Mouse (Mus musculus): ENCODE measurements around the gene Mllt6. TPM values are rescaled to one million over a fixed set of nuclear protein-coding genes. Genes with fewer than 3 reads are reported as not detected.
"Not testable (repeated sequence)": the region's sequence is repeated elsewhere in the genome, so short reads cannot be mapped to it uniquely, and the experiment has no call there.

Gene Mllt6
- total RNA-seq, 4 experiments from 2014 or later: 68.8 to 84.0 (median 69.8) TPM

GRCm38 (mm10) chr11:97714784-97715760 is 51.9 kb downstream of the Mllt6 start:
- no peak for DNase-seq (ENCODE audit: low spot score)

DNA sequence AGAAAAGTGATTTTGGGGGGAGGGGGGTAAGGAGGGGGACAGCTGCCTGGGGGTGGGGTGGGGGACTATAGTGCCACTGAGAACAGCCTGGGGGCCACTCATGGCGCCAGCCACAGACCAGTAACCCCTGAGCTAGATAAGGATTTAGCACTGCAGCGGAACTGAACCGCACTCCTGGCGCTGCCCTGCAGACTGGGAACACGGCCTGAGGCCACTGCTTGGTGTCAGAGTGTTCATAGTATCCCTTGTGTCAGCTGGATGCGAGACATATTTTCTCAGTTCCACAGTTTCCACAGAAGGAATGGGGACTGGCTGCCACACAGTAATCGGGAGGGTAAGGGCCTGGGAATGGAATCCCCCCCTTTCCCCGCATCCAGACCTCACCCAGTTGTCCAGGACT is 52.8 kb downstream of the Mllt6 start:
- no peak for DNase-seq (ENCODE audit: low spot score)

DNA sequence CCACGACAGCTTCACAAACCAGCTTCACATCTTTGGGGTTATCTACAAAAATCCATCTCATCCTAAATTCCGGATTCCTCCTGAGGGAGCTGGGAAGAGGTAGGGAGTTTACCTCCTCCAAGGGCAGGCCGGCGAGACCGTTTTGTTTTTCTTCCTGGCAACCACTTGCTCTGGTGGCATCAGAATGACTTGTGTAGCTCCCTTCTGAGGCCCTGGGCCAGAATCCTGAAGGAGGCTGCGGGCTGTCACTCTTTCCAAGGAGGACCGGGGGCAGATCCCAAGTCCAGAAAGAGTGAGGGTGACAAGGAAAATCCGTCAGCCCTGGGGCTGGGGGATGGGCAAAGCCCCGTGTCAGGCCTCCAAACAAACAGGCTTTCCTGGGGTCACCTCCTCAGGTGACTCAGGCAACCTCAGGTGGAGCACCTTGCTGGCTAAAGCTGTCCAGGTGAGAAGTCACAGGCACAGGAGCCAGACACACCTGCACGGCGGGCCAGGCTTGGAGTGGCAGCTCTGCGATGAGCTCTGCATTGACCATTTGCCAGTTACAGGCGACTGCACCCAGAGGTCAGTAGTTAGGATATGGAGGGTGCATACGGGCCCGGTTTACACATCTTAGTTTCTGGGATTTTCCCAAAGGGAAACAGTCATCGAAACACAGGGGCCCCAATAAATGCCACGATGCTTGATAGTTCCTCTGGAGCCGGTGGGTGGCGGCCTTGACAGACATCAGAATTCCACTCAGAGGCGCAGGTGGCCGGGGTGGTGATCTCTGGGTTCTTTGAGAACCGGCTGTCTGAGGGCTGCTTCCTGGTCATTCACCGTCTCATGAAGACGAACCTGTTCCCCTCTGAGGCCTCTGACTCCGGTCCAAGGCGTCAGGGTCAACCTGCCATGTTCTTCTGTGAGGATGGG is 54.4 kb downstream of the Mllt6 start:
- DNase-seq (ENCODE audit: low spot score): no peak

DNA sequence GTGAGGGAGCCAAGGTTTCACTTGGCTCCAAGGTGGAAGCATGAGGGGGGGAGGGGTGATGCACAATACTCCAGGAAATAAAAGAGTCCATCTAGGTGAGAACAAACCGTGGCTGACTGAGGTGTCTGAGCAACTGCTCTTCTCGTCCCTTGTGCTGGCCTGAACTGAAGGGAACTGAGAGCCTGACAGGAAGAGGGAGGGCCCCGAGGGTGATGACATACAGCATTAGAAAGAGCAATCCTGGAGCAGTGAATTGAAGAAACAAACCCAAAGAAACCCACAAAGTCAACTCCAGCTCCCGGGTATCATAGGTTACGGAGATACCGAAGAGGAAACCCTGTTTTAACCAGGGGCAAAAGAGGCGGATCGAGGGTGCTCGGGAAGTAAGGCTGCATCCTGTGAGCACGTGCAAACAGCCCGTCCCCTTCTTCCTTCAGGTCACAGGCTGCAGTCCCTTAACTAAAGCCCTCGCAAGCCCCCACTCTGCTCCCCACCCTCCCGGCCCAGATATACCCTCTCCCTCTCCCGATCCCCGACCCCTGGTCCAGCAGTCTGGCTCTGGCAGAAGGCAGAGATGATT is 55.2 kb downstream of the Mllt6 start:
- DNase-seq (ENCODE audit: low spot score): no peak

GRCm38 (mm10) chr11:97719041-97719440 is 55.8 kb downstream of the Mllt6 start:
- no peak for DNase-seq (ENCODE audit: low spot score)

- DNase-seq (ENCODE audit: low spot score): no peak
Measured at GRCm38 (mm10) chr11:97721338-97721737, 58.1 kb downstream of the Mllt6 start.

DNA sequence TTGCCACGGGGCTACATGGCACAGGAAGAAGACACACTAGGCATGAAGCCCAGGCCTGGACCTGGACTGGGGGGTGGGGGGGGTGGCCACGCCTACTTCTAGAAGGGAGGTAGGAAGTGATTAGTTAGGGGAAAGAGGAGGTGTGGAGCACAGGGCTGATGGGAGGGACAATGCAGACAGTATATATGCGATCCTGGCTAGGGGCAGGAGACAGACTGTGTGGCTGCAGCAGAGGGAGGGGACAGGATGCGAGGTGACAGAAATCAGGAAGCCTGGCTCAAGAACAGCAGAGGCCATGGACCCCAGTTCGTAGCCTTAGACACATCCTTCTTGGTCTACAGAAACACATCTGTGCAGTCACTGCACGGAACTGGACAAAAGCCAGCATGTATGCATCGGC is 60.5 kb downstream of the Mllt6 start:
- DNase-seq (ENCODE audit: low spot score): no peak

DNA sequence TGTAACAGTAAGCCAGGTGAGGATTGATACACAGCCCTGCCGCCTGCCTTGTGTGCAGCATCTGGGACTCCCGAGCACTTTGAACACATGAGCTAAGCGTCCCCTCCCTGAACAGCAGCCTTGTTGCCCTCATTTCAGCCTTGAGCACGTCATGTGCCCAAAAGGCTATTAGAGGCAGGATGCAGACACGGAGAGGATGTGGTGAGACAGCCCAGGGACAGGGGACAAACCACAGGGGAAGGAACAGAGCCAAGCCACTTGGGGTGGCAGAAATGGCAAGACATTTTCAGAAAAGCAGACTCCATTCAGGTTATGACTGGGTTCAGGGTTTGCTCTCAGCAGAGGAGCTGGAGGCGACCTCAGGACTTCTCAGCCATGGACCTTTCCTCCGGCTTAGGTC is 65.1 kb downstream of the Mllt6 start:
- DNase-seq (ENCODE audit: low spot score): no peak

DNA sequence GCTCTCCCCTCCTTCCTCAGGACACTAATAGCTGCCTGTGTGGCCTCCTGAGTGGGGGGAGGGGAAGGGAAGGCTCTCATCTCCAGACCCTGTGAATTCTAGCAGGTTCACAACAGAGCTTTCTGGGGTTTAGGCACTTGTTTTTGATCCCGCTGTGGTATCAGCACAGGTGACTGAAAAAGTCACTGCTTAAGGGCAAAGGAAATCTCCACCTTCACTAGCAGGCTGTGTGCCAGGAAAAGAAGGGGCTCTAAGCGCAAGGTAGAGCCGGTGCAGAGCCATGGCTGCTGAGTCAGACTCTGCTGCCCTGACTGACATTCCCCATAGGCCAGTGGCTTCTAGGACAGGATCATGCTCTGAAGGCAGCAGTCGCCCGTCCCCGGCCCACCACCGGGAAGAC is 65.5 kb downstream of the Mllt6 start:
- no peak for DNase-seq (ENCODE audit: low spot score)

DNA sequence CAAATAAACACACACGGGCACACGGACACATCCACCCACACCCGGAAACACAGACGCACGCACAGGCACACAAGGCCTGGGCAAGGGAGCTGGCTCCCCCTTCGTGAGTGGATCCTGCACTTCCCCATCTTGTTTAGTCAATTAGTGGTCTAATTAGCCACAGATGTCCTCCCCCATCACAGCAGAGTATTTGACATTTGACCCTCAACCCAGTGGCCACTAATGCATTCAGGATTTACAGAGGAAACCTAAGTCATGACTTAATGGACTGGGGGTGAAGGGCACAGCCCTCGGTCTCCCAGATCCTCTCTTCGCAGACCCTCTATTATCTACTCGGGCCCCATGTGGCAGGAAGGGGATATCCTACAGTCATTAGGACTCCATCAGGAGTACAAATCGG is 70.5 kb downstream of the Mllt6 start:
- no peak for DNase-seq (ENCODE audit: low spot score)

DNA sequence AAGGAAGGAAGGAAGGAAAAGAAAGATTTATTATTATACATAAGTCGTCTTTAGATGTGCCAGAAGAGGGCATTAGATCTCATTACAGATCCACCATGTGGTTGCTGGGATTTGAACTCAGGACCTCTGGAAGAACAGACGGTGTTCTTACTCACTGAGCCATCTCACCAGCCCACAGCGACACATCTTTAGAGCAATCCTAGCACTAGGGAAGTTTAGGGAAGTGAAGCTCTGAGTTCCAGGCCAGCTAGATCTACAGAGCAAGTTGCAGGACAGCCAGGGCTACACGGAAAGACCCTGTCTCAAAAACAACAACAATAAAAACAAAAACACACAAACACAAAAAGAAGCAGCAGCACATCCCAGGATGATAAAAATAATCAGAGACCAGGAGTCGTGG is 71.6 kb downstream of the Mllt6 start:
- DNase-seq (ENCODE audit: low spot score): not testable (repeated sequence)

Small RNA genes lying within 50 kb of the gene (microRNA-seq; reads per million reads assigned to microRNA genes)
- gene Gm24158: not detected
- not detected for gene Mir6927

Other genes starting within 250 kb of the Mllt6 start
- gene Arhgap23, start 247.9 kb upstream of the Mllt6 start, total RNA-seq (2022): 10 to 100 TPM; 13.3 to 14.9 (median 14.0) TPM
- gene 4933428G20Rik, start 163.1 kb upstream of the Mllt6 start, total RNA-seq (2022): not detected
- under 1 TPM; 0.06 to 0.75 (median 0.18) TPM for gene Srcin1, start 87.2 kb upstream of the Mllt6 start, total RNA-seq (2022)
- gene Epop, start 33.7 kb upstream of the Mllt6 start, total RNA-seq (2022): 1 to 10 TPM in 3 of 4 experiments, under 1 TPM in 1; 0.92 to 1.7 (median 1.2) TPM
- gene Cisd3, start 22.4 kb downstream of the Mllt6 start, total RNA-seq (2022): 100 to 1,000 TPM; 133 to 158 (median 141) TPM
- gene Pcgf2, start 37.1 kb downstream of the Mllt6 start, total RNA-seq (2022): 1 to 10 TPM; 4.6 to 6.3 (median 5.3) TPM
- 100 to 1,000 TPM; 145 to 154 (median 150) TPM for gene Psmb3, start 40.0 kb downstream of the Mllt6 start, total RNA-seq (2022)
- gene Pip4k2b, start 81.3 kb downstream of the Mllt6 start, total RNA-seq (2022): 10 to 100 TPM; 21.9 to 26.6 (median 25.6) TPM
- 1 to 10 TPM; 6.1 to 7.1 (median 6.3) TPM for gene Cwc25, start 103.1 kb downstream of the Mllt6 start, total RNA-seq (2022)
- gene 1700001P01Rik, start 112.5 kb downstream of the Mllt6 start, total RNA-seq (2022): not detected
- 100 to 1,000 TPM; 425 to 610 (median 521) TPM for gene Rpl23, start 119.0 kb downstream of the Mllt6 start, total RNA-seq (2022)
- gene Lasp1, start 135.6 kb downstream of the Mllt6 start, total RNA-seq (2022): 10 to 100 TPM; 20.1 to 32.0 (median 25.8) TPM
- gene B230217C12Rik, start 177.4 kb downstream of the Mllt6 start, total RNA-seq (2022): 1 to 10 TPM in 1 of 4 experiments, under 1 TPM in 3; 0.22 to 1.7 (median 0.51) TPM
- gene Fbxo47, start 220.7 kb downstream of the Mllt6 start, total RNA-seq (2022): under 1 TPM; 0.28 to 0.56 (median 0.31) TPM